8 mouse cellular contexts compared by ENCODE assay signal in genomic region chr9:83833811-83834747, GRCm38 (mm10). TPM values are rescaled to one million over a fixed set of nuclear protein-coding genes. Genes with fewer than 3 reads are reported as not detected.
DNase-seq lines count a peak whose midpoint lies in the region; ATAC-seq and TF ChIP-seq lines count a peak whose summit lies in the region.

TSS of gene Ttk (plus strand) at chr9:83834689.

- H3K36me3 ChIP-seq in embryonic facial prominence, embryonic 13.5 days = no peaks in the 10 kb centered on the region
- H3K36me3 ChIP-seq in limb, embryonic 14.5 days (ENCODE audit: control insufficient read depth, insufficient read depth, low read length) = no peaks in the 10 kb centered on the region
- H3K36me3 ChIP-seq in midbrain, postnatal 0 days (ENCODE audit: insufficient read depth, low read length) = no peaks in the 10 kb centered on the region

- peak; percentile 99 for ATAC-seq in embryonic facial prominence, embryonic 13.5 days (ENCODE audit: insufficient number of reproducible peaks, insufficient read depth, low FRiP score, low TSS enrichment, low read depth)
- ATAC-seq in limb, embryonic 14.5 days (ENCODE audit: low FRiP score, low read depth) = peak; percentile 100
- peak; percentile 99 for ATAC-seq in midbrain, postnatal 0 days (ENCODE audit: low FRiP score)

- peak within 1 kb of the TSS; percentile 86 for H3K9ac ChIP-seq in embryonic facial prominence, embryonic 13.5 days
- H3K9ac ChIP-seq in limb, embryonic 14.5 days (ENCODE audit: low read depth, low read length, severe bottlenecking) = peak within 1 kb of the TSS; percentile 85
- H3K9ac ChIP-seq in midbrain, postnatal 0 days (replicated peaks; ENCODE audit: low read length, poor library complexity, severe bottlenecking) = peak within 1 kb of the TSS; percentile 86

- no peak for TF ChIP-seq CTCF in midbrain, postnatal 0 days (IDR thresholded peaks at IDR 0.05)

- peak; percentile 96 for TF ChIP-seq POLR2A in limb, embryonic 14.5 days (IDR thresholded peaks at IDR 0.05; ENCODE audit: borderline replicate concordance, extremely low read depth, insufficient read depth, insufficient read length)

- no peaks in the 10 kb centered on the region for H3K27me3 ChIP-seq in embryonic facial prominence, embryonic 13.5 days
- H3K27me3 ChIP-seq in limb, embryonic 14.5 days (ENCODE audit: control insufficient read depth, insufficient read depth, low read length) = no peaks in the 10 kb centered on the region
- H3K27me3 ChIP-seq in midbrain, postnatal 0 days (ENCODE audit: insufficient read depth, low read length) = no peaks in the 10 kb centered on the region

- peaks cover 8% of the 10 kb centered on the region for H3K4me1 ChIP-seq in embryonic facial prominence, embryonic 13.5 days
- H3K4me1 ChIP-seq in limb, embryonic 14.5 days (ENCODE audit: control insufficient read depth, insufficient read depth, low read length) = peaks cover 8% of the 10 kb centered on the region; the same call in 1 of the 2 replicates
- peaks cover 4% of the 10 kb centered on the region for H3K4me1 ChIP-seq in midbrain, postnatal 0 days (ENCODE audit: insufficient read depth, low read length)

- peak within 1 kb of the TSS; percentile 85 for H3K27ac ChIP-seq in embryonic facial prominence, embryonic 13.5 days
- H3K27ac ChIP-seq in limb, embryonic 14.5 days (replicated peaks; ENCODE audit: low read depth, low read length) = peak within 1 kb of the TSS; percentile 72
- peak within 1 kb of the TSS; percentile 97 for H3K27ac ChIP-seq in midbrain, postnatal 0 days (ENCODE audit: low read depth, low read length)

- WGBS in embryonic facial prominence, embryonic 13.5 days = under 1% methylated on average over 38 of the region's 38 CpGs
- WGBS in limb, embryonic 14.5 days = 3% methylated on average over 34 of the region's 38 CpGs
- under 1% methylated on average over 38 of the region's 38 CpGs for WGBS in midbrain, postnatal 0 days

- H3K4me2 ChIP-seq in embryonic facial prominence, embryonic 13.5 days = peak within 1 kb of the TSS; percentile 82
- H3K4me2 ChIP-seq in limb, embryonic 14.5 days (replicated peaks; ENCODE audit: low read depth, low read length, severe bottlenecking) = peak within 1 kb of the TSS; percentile 71
- peak within 1 kb of the TSS; percentile 99 for H3K4me2 ChIP-seq in midbrain, postnatal 0 days (ENCODE audit: low read depth, low read length, poor library complexity, severe bottlenecking)

- H3K9me3 ChIP-seq in embryonic facial prominence, embryonic 13.5 days = no peaks in the 10 kb centered on the region
- no peaks in the 10 kb centered on the region for H3K9me3 ChIP-seq in limb, embryonic 14.5 days (ENCODE audit: control insufficient read depth, low read length)
- H3K9me3 ChIP-seq in midbrain, postnatal 0 days (ENCODE audit: low read length) = no peaks in the 10 kb centered on the region

- H3K4me3 ChIP-seq in embryonic facial prominence, embryonic 13.5 days = peak within 1 kb of the TSS; percentile 89
- H3K4me3 ChIP-seq in limb, embryonic 14.5 days (replicated peaks; ENCODE audit: low read length) = peak within 1 kb of the TSS; percentile 86
- H3K4me3 ChIP-seq in midbrain, postnatal 0 days (ENCODE audit: low read depth, low read length) = peak within 1 kb of the TSS; percentile 66

- peak; percentile 93 for DNase-seq in 3134 (ENCODE audit: extremely low read depth, insufficient read length, low spot score)
- peak; percentile 91 for DNase-seq in adrenal gland, postnatal 36 days
- DNase-seq in heart, adult 8-10 months (ENCODE audit: low spot score) = peak; percentile 89
- DNase-seq in kidney, adult 9 months = peak; percentile 90
- DNase-seq in limb, embryonic 14.5 days (ENCODE audit: low spot score) = peak; percentile 94
- DNase-seq in midbrain, postnatal 0 days (ENCODE audit: low spot score) = peak; percentile 96
- DNase-seq in spleen, postnatal 14 days (ENCODE audit: low spot score in 2 of 2) = peak; percentile 83 to 88

RNA-seq across cellular contexts. Expression of gene Ttk, which starts in this region (rescaled TPM):
- total RNA-seq in adrenal gland, postnatal 36 days (2021) = 1 to 10 TPM; 1.9 to 3.3 TPM
- polyA plus RNA-seq in embryonic facial prominence, embryonic 13.5 days (2015; fragmentation: Nextera tagmentation; extraction: Ambion mirVana) = 30.5 and 31.5 TPM in 2 replicates
- under 1 TPM in 2 of 4 experiments, not detected in 2; 0.29 to 0.33 TPM for total RNA-seq in heart, adult 8-10 months (2022)
- 14.7 and 20.9 TPM in 2 replicates for polyA plus RNA-seq in limb, embryonic 14.5 days (2012; rRNA removed)
- 23.1 and 25.3 TPM in 2 replicates for polyA plus RNA-seq in limb, embryonic 14.5 days (2014; fragmentation: Nextera tagmentation; extraction: Ambion mirVana)
- 1.3 and 2.1 TPM in 2 replicates for total RNA-seq in midbrain, postnatal 0 days (2014; rRNA removed)
- 1.5 and 1.8 TPM in 2 replicates for polyA plus RNA-seq in midbrain, postnatal 0 days (2015; fragmentation: Nextera tagmentation; extraction: Ambion mirVana)

Comparison
In these comparisons a context has a peak if more than half of its experiments do, and no peak if none do; other contexts are left out.
1. Peak in every context shown above with its lines: DNase-seq, ATAC-seq, H3K4me3 ChIP-seq and H3K27ac ChIP-seq.
2. Peak in DNase-seq in heart, adult 8-10 months; RNA of the gene not detected or under 1 TPM.